Mouse (Mus musculus) lung, postnatal 0 days (tissue): ENCODE measurements around the gene Ppm1l. TPM values are rescaled to one million over a fixed set of nuclear protein-coding genes. Genes with fewer than 3 reads are reported as not detected.

Experiments used
- ATAC-seq: fragments of 200-750 bp; cut with Nextera tagmentation; 2 replicates; pipeline ENCODE4 v1.8.0; 2017; ENCODE audit warnings: moderate library complexity
- DNase-seq: peaks from one replicate; pipeline ENCODE4 v3.0.0-alpha.2; 2016; ENCODE audit warnings: low spot score
- H3K27ac ChIP-seq: fragments of 300-500 bp; sonication (generic); 2 replicates; pipeline ENCODE4 v1.5.1; 2014; ENCODE audit warnings: antibody characterized with exemption, mild to moderate bottlenecking, low read length, mixed read lengths
- H3K27me3 ChIP-seq: fragments of 300-500 bp; sonication (generic); replicated peaks from 2 replicates; pipeline ENCODE4 v1.6.1; 2014; ENCODE audit warnings: low read length, mixed read lengths; ENCODE audit not compliant: insufficient read depth
- H3K36me3 ChIP-seq: fragments of 300-500 bp; sonication (generic); 2 replicates; pipeline ENCODE4 v1.6.1; 2014; ENCODE audit warnings: low read length, mixed read lengths; ENCODE audit not compliant: insufficient read depth
- H3K4me1 ChIP-seq: fragments of 300-500 bp; sonication (generic); 2 replicates; pipeline ENCODE4 v1.6.1; 2014; ENCODE audit warnings: antibody characterized with exemption, low read depth, low read length, mixed read lengths; ENCODE audit not compliant: insufficient read depth
- H3K4me2 ChIP-seq: fragments of 300-500 bp; sonication (generic); replicated peaks from 2 replicates; pipeline ENCODE4 v1.6.1; 2014; ENCODE audit warnings: low read depth, mild to moderate bottlenecking, low read length, moderate library complexity, mixed read lengths
- H3K4me3 ChIP-seq: fragments of 300-500 bp; sonication (generic); 2 replicates; pipeline ENCODE4 v1.5.1; 2014; ENCODE audit warnings: low read depth, low read length
- H3K9ac ChIP-seq: fragments of 300-500 bp; sonication (generic); replicated peaks from 2 replicates; pipeline ENCODE4 v1.6.1; 2014; ENCODE audit warnings: low read depth, mild to moderate bottlenecking
- H3K9me3 ChIP-seq: fragments of 300-500 bp; sonication (generic); 2 replicates; pipeline ENCODE4 v1.6.1; 2016; ENCODE audit warnings: low read length, mixed read lengths
- CTCF ChIP-seq: IDR thresholded peaks from 2 replicates; pipeline ENCODE4 v1.5.1; 2016; ENCODE audit warnings: antibody characterized with exemption, mild to moderate bottlenecking
- EP300 ChIP-seq: IDR thresholded peaks from 2 replicates; pipeline ENCODE4 v1.6.1; 2016; ENCODE audit warnings: antibody characterized with exemption, mild to moderate bottlenecking, control low read depth
- WGBS: fragments of 180-500 bp; shearing (Covaris S2); extraction: QIAGEN DNeasy Blood & Tissue Kit; methylation state at CpG from one replicate; pipeline ENCODE4 v1.1.7; 2014; 5-methylcytosine and 5-hydroxymethylcytosine counted together
- polyA plus RNA-seq: library from polyadenylated mRNA; unstranded; fragments of >200 nt; fragmentation: Nextera tagmentation; extraction: Ambion mirVana; gene quantifications from 2 replicates; pipeline ENCODE4 v1.2.1, GENCODE M21; 2015

Gene Ppm1l
- polyA plus RNA-seq, 1 experiment from 2014 or later = 5.8 TPM

- Histone ChIP-seq H3K9me3 (no peaks in the 10 kb centered on the region), H3K4me3 (no peak overlapping the region), H3K27me3 (no peaks in the 10 kb centered on the region), H3K9ac (no peak overlapping the region), H3K4me2 (no peak overlapping the region), H3K27ac (0 out of 2 replicates have a peak overlapping the region, but pooled peaks have one; percentile 6), H3K4me1 (no peaks in the 10 kb centered on the region), H3K36me3 (no peaks in the 10 kb centered on the region)
- no peak for ATAC-seq
- TF ChIP-seq EP300 = no peak
- TF ChIP-seq CTCF = no peak
- no peak for DNase-seq
- WGBS = 53% methylated on average over 8 of the region's 8 CpGs
These were observed 208.4 kb downstream of the Ppm1l start for GRCm38 (mm10) chr3:69525072-69525529.

GRCm38 (mm10) chr3:69527384-69527783 lies 210.7 kb downstream of the Ppm1l start:
- TF ChIP-seq CTCF = no peak
- peak; percentile 89 for TF ChIP-seq EP300
- H3K27me3 ChIP-seq = no peaks in the 10 kb centered on the region
- H3K9me3 ChIP-seq = no peaks in the 10 kb centered on the region
- H3K9ac ChIP-seq = no peak overlapping the region
- ATAC-seq (peak; percentile 92), DNase-seq (peak; percentile 86)
- H3K36me3 ChIP-seq = no peaks in the 10 kb centered on the region
- 50% methylated on average over 1 of the region's 1 CpGs for WGBS
- H3K4me2 ChIP-seq = no peak overlapping the region
- H3K4me1 ChIP-seq = no peaks in the 10 kb centered on the region
- no peak overlapping the region for H3K27ac ChIP-seq
- H3K4me3 ChIP-seq = no peak overlapping the region

- no peak for DNase-seq
- no peaks in the 10 kb centered on the region for H3K4me1 ChIP-seq
- no peak overlapping the region for H3K27ac ChIP-seq
- TF ChIP-seq CTCF = no peak
- no peaks in the 10 kb centered on the region for H3K27me3 ChIP-seq
- ATAC-seq = no peak
- WGBS = 66% methylated on average over 7 of the region's 7 CpGs
- no peaks in the 10 kb centered on the region for H3K9me3 ChIP-seq
- no peak overlapping the region for H3K4me3 ChIP-seq
- no peaks in the 10 kb centered on the region for H3K36me3 ChIP-seq
- H3K4me2 ChIP-seq = no peak overlapping the region
- H3K9ac ChIP-seq = no peak overlapping the region
These were observed 212.9 kb downstream of the Ppm1l start for GRCm38 (mm10) chr3:69529576-69529975.

GRCm38 (mm10) chr3:69531511-69531910 lies 214.8 kb downstream of the Ppm1l start:
- H3K4me1 ChIP-seq = no peaks in the 10 kb centered on the region
- ATAC-seq (no peak), DNase-seq (no peak)
- TF ChIP-seq CTCF (no peak), EP300 (no peak)
- no peaks in the 10 kb centered on the region for H3K27me3 ChIP-seq
- no peaks in the 10 kb centered on the region for H3K36me3 ChIP-seq
- 85% methylated on average over 9 of the region's 9 CpGs for WGBS
- H3K9me3 ChIP-seq = no peaks in the 10 kb centered on the region
- H3K9ac ChIP-seq = no peak overlapping the region
- H3K4me3 ChIP-seq = no peak overlapping the region
- no peak overlapping the region for H3K4me2 ChIP-seq
- no peak overlapping the region for H3K27ac ChIP-seq

GRCm38 (mm10) chr3:69532687-69533086 lies 216.0 kb downstream of the Ppm1l start:
- WGBS = 23% methylated on average over 4 of the region's 4 CpGs
- DNase-seq (no peak), ATAC-seq (no peak)
- TF ChIP-seq EP300 (no peak), CTCF (no peak)
- no peaks in the 10 kb centered on the region for H3K4me1 ChIP-seq
- H3K4me2 ChIP-seq = no peak overlapping the region
- no peaks in the 10 kb centered on the region for H3K27me3 ChIP-seq
- no peaks in the 10 kb centered on the region for H3K36me3 ChIP-seq
- no peaks in the 10 kb centered on the region for H3K9me3 ChIP-seq
- no peak overlapping the region for H3K9ac ChIP-seq
- no peak overlapping the region for H3K27ac ChIP-seq
- no peak overlapping the region for H3K4me3 ChIP-seq

GRCm38 (mm10) chr3:69535486-69535885 lies 218.8 kb downstream of the Ppm1l start:
- Histone ChIP-seq H3K36me3 (no peaks in the 10 kb centered on the region), H3K9me3 (no peaks in the 10 kb centered on the region), H3K4me2 (no peak overlapping the region), H3K27ac (no peak overlapping the region), H3K27me3 (no peaks in the 10 kb centered on the region), H3K4me1 (no peaks in the 10 kb centered on the region), H3K4me3 (no peak overlapping the region), H3K9ac (no peak overlapping the region)
- WGBS = 90% methylated on average over 10 of the region's 10 CpGs
- TF ChIP-seq EP300 = no peak
- TF ChIP-seq CTCF = no peak
- DNase-seq (no peak), ATAC-seq (no peak)
